Mouse (Mus musculus) testis, postnatal 10 days (tissue): ENCODE measurements around the gene Il5.

ENCODE experiments used
- DNase-seq: peaks from one replicate; pipeline ENCODE4 v3.0.0; 2021; ENCODE audit warnings: low spot score

Gene Il5

GRCm38 (mm10) chr11:53720715-53721114, at the start of gene Il5:
Il5 (plus strand) TSS chr11:53720794.
- no peak for DNase-seq

DNA sequence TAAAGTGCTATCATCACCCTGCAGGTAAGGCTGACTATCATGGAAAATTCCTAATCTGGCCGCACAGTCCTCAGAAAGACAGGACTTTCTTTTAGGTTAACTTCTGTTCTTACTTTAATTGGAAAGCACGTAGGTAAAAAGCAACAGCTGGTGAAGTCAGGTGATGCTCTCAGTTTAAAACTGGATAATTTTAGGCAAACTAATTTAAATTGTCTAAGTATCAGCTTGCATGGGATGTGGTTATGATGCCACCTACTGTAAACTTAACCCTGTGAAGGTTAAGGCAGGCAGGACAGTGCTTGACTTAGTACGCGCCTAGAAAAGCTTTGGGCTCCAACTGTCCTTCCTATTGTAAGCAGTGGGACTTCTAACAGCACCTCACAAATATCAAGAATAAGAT, 49.2 kb upstream of the Il5 start:
- DNase-seq: no peak

GRCm38 (mm10) chr11:53680141-53680540, 40.5 kb upstream of the Il5 start:
- no peak for DNase-seq

GRCm38 (mm10) chr11:53681686-53682085, 38.9 kb upstream of the Il5 start:
- no peak for DNase-seq

- DNase-seq: no peak
Measured at GRCm38 (mm10) chr11:53682170-53682569, 38.4 kb upstream of the Il5 start.

GRCm38 (mm10) chr11:53682994-53683530, 37.5 kb upstream of the Il5 start:
- DNase-seq: no peak

GRCm38 (mm10) chr11:53691979-53692378, 28.6 kb upstream of the Il5 start:
- DNase-seq: no peak

DNA sequence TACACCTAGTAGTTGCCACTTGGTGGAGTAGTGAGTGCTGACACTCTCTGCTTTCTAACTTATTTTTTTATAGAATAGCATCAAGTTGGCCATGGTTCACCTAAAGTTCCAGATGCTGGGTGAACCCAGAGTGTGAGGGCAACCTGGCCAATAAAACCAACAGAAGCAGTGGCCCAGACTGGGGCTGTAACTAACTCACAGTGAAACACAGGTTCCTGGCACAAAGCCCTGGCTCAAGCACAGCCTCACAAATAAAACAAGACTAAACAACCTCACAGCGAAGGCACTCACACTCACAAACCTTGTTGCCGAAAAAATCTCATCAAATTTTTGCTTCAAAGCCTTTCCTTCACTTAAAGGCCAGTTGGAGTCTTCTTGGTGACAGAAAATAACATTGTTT, 22.1 kb upstream of the Il5 start:
- no peak for DNase-seq

DNA sequence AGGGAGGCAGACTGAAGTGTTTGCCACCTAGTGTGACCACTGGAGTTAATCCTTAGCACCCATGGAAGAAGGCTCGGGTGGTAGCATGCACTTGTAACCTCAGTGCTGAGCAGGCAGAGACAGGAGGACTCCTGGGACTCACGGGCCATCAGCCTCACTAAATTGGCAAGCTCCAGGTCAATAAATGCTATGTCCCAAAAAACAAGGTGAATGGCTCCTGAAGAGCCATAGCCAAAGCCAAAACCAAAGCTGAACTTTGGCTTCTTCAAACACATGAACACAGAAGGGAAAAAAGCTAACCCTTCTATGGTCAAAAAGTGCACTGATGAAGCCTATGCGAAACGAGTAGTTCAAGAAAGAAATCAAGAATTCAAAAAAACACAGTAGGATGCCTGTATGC, 21.2 kb upstream of the Il5 start:
- no peak for DNase-seq

GRCm38 (mm10) chr11:53706236-53706933, 14.2 kb upstream of the Il5 start:
- peak; percentile 76 for DNase-seq

GRCm38 (mm10) chr11:53706934-53707717, 13.5 kb upstream of the Il5 start, which contains the start of gene Rad50:
Rad50 (minus strand) TSS chr11:53707319.
- DNase-seq: peak; percentile 95

- DNase-seq: no peak
Measured at GRCm38 (mm10) chr11:53707718-53708009, 12.9 kb upstream of the Il5 start.

GRCm38 (mm10) chr11:53719701-53720100, 893 bp upstream of the Il5 start:
- DNase-seq: no peak

- DNase-seq: no peak
Measured at GRCm38 (mm10) chr11:53731457-53731856, 10.9 kb downstream of the Il5 start.

DNA sequence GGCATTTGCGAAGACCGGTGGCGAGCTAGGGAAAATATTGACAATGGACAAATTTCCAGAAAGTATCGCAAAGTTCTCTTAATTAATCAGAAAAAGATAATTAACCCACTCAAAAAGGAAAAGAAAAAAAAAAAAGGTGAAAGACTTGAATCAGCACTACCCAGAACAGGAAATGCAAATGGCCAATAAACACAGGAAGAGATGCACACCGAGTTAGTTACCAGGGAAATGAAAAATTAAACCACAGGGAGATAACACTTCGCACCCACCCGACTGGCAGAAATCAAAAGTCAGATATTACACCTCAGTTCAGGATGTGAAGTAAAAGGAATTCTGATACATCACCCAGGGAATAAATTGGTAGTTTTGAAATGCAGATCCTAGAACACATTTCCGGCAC, 11.7 kb downstream of the Il5 start:
- no peak for DNase-seq

DNA sequence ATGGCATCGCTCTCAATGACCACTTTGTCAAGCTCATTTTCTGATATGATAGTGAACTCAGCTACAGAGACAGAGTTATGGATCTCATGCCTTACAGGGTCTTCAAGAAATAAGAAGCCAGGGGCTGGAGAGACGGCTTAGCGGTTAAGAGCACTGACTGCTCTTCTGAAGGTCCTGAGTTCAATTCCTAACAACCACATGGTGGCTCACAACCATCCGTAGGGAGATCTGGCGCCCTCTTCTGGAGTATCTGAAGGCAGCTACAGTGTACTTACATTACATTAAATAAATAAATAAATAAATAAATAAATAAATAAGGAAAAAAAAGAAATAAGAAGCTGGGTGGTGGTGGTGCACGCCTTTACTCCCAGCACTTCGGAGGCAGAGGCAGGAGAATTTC, 13.2 kb downstream of the Il5 start:
- no peak for DNase-seq

- no peak for DNase-seq
Measured at GRCm38 (mm10) chr11:53734431-53734830, 13.8 kb downstream of the Il5 start.

DNA sequence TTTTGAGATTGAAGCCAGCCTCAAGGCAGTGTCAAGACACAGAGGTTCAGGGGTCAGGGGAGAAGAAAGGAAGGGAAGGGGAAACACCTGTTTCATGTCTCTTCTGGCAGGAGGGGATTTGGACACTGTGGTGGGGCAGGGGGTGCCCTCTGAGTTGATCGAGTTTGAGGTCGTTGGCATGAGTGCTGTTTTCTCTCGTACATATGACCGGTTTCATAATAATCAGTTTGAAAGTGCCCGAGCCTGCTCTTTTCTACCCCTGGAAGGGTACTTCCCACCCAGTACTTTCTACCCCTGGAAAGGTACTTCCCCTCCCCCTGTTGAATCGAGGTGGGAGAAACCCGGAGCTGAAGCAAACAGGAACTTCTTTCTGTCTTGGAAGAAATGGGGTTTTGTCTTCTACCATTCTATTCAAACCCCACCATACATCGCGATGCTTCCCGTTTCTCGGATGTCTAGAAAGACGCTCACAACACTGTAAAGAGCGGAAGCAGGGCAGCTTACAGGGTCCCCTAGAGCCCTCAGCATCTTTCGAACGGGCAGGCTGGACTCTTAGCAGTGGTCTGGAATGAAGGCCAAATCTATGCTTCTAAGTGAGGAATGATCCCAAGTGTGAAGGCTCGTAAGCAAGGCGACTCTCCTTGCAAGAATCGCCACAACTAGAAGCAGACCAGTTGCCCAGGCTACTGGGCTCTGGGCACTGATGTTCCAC, 14.5 kb downstream of the Il5 start:
- DNase-seq: no peak

GRCm38 (mm10) chr11:53735682-53736245, 15.2 kb downstream of the Il5 start:
- peak; percentile 63 for DNase-seq

DNA sequence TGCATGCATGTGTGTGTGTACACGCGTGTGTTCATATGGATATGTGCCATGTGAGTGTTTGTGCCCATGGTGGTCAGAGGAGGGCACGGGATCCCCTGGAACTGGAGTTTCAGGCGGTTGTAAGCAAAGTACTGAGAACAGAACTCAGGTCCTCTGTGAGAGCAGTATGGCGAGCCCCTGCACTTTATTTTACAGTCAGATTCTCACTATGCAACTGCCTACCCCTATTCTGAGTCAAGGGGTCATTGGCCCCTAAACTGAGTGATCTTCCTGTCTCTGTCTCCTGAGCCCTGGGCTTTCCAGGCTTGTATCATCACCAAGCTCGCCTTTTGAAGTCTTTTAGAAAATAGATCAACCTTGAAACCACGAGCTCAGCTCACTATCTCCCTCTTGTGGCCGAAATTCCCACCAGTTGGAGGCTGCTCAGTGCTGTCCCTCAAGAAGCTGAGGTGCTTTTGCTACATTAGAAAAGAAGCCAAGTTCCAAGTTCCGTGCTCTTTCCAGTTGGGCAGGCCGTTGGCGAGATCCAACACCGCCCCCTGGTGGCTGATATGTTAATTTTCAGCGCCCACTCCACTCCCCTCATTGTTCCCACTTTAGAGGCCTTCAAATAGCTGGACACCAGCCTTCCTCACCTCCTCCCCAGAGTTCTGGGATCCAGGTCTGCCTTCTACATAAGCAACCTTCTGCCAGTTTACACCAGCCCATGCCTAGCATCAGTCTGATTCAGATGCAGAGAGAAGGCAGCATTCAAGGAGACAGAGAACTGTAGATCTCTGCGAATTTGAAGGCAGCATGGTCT, 16.4 kb downstream of the Il5 start:
- DNase-seq: peak; percentile 91

DNA sequence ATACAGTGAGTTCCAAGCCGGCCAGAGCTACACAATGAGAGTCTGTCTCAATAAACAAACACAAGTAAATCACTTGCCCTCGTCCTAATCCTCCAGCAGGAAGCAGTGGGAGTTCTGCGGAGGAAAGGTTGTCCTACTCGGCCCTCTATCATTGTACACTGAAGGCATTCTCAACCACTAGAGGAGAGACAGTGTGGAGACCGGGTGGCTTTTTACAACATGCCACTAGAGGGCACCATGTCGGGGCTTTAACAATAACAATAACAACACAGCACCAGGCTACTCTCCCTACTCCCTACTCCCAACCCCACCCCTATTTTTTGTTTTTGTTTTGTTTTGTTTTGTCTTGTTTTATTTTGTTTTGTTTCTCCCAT, 17.0 kb downstream of the Il5 start:
- DNase-seq: peak; percentile 68

DNA sequence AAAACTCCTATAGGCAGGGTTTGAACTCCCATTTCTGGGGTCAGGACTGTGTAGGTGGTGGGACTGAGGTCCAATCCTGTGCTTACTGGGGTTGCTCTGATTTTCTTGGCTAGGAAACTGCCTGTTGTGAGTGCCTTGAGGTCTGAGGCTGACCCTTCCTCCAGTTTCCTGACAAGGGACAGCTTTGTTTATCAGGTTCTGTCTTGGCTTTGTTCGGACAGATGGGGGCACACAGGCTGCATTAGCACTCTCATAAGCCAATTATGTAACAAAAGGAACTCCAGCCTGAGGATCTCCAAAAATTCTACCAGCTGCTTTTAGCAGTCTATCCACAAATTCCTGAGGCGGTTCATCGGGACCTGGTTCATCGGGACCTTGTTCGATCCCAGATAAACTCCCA, 21.8 kb downstream of the Il5 start:
- DNase-seq: no peak
